Mouse (Mus musculus) heart, embryonic 15.5 days (tissue): ENCODE data around the gene Tmem259. TPM values are rescaled to one million over a fixed set of nuclear protein-coding genes. Genes with fewer than 3 reads are reported as not detected.
"Not testable (repeated sequence)": the region's sequence is repeated elsewhere in the genome, so short reads cannot be mapped to it uniquely, and the experiment has no call there.

ENCODE experiments used
- ATAC-seq: fragments of 200-750 bp; cut with Nextera tagmentation; replicated peaks from 2 replicates; pipeline ENCODE4 v1.8.0; 2017; ENCODE audit warnings: low read depth, moderate TSS enrichment; ENCODE audit not compliant: insufficient number of reproducible peaks, insufficient read depth, low FRiP score
- H3K27ac ChIP-seq: fragments of 300-500 bp; sonication (generic); 2 replicates; pipeline ENCODE4 v1.5.1; 2015; ENCODE audit warnings: mild to moderate bottlenecking, inconsistent platforms
- H3K27me3 ChIP-seq: fragments of 300-500 bp; sonication (generic); 2 replicates; pipeline ENCODE4 v1.6.1; 2015; ENCODE audit warnings: inconsistent platforms
- H3K36me3 ChIP-seq: fragments of 300-500 bp; sonication (generic); 2 replicates; pipeline ENCODE4 v1.6.1; 2015; ENCODE audit warnings: mild to moderate bottlenecking, inconsistent platforms
- H3K4me1 ChIP-seq: fragments of 300-500 bp; sonication (generic); replicated peaks from 2 replicates; pipeline ENCODE4 v1.6.1; 2015; ENCODE audit warnings: inconsistent platforms
- H3K4me2 ChIP-seq: fragments of 300-500 bp; sonication (generic); 2 replicates; pipeline ENCODE4 v1.6.1; 2015; ENCODE audit warnings: inconsistent platforms, mild to moderate bottlenecking, moderate library complexity
- H3K4me3 ChIP-seq: fragments of 300-500 bp; sonication (generic); 2 replicates; pipeline ENCODE4 v1.5.1; 2015; ENCODE audit warnings: mild to moderate bottlenecking, inconsistent platforms
- H3K9ac ChIP-seq: fragments of 300-500 bp; sonication (generic); 2 replicates; pipeline ENCODE4 v1.6.1; 2015; ENCODE audit warnings: mild to moderate bottlenecking, inconsistent platforms
- H3K9me3 ChIP-seq: fragments of 300-500 bp; sonication (generic); replicated peaks from 2 replicates; pipeline ENCODE4 v1.6.1; 2016; ENCODE audit warnings: inconsistent platforms
- WGBS: fragments of 180-500 bp; shearing (Covaris S2); methylation state at CpG from one replicate; pipeline ENCODE4 v1.1.7; 2015; ENCODE audit warnings: mixed read lengths; 5-methylcytosine and 5-hydroxymethylcytosine counted together
- polyA plus RNA-seq: library from polyadenylated mRNA; unstranded; fragments of >200 nt; fragmentation: Nextera tagmentation; extraction: Ambion mirVana; gene quantifications from 2 replicates; pipeline ENCODE4 v1.2.1, GENCODE M21; 2015

Gene Tmem259
- polyA plus RNA-seq, 1 experiment from 2014 or later = 16.2 TPM

- ATAC-seq, H3K27me3 ChIP-seq, H3K27ac ChIP-seq, H3K9me3 ChIP-seq, H3K9ac ChIP-seq: not testable (repeated sequence)
- Histone ChIP-seq H3K36me3 (peaks cover 19% of the 10 kb centered on the region), H3K4me2 (peak overlapping the region; percentile 78), H3K4me3 (peak overlapping the region; percentile 93), H3K4me1 (peaks cover 16% of the 10 kb centered on the region)
- 45% methylated on average over 7 of the region's 10 CpGs for WGBS
Observed at GRCm38 (mm10) chr10:79959412-79959811, 24.7 kb downstream of the Tmem259 start.

GRCm38 (mm10) chr10:79958140-79958816 lies 25.9 kb downstream of the Tmem259 start:
- H3K36me3 ChIP-seq = peaks cover 10% of the 10 kb centered on the region
- ATAC-seq = 0 out of 2 replicates have a peak, but pooled peaks have one; percentile 11
- no peaks in the 10 kb centered on the region for H3K27me3 ChIP-seq
- no peak overlapping the region for H3K4me3 ChIP-seq
- H3K4me2 ChIP-seq = peak overlapping the region; percentile 51
- 15% methylated on average over 21 of the region's 21 CpGs for WGBS
- H3K4me1 ChIP-seq = peaks cover 16% of the 10 kb centered on the region
- H3K9me3 ChIP-seq = no peaks in the 10 kb centered on the region
- H3K9ac ChIP-seq = no peak overlapping the region
- no peak overlapping the region for H3K27ac ChIP-seq

- 42% methylated on average over 4 of the region's 4 CpGs for WGBS
- no peak overlapping the region for H3K9ac ChIP-seq
- no peaks in the 10 kb centered on the region for H3K9me3 ChIP-seq
- H3K27me3 ChIP-seq = no peaks in the 10 kb centered on the region
- H3K4me1 ChIP-seq = peaks cover 16% of the 10 kb centered on the region
- peaks cover 8% of the 10 kb centered on the region; the same call in 1 of the 2 replicates for H3K36me3 ChIP-seq
- H3K4me3 ChIP-seq = no peak overlapping the region
- ATAC-seq = no peak
- H3K4me2 ChIP-seq = no peak overlapping the region
- H3K27ac ChIP-seq = no peak overlapping the region
Observed at GRCm38 (mm10) chr10:79956643-79957154, 27.4 kb downstream of the Tmem259 start.

GRCm38 (mm10) chr10:79955691-79956090 lies 28.4 kb downstream of the Tmem259 start:
- Histone ChIP-seq H3K27ac (no peak overlapping the region), H3K36me3 (peaks cover 17% of the 10 kb centered on the region), H3K9ac (no peak overlapping the region), H3K9me3 (no peaks in the 10 kb centered on the region), H3K4me2 (no peak overlapping the region), H3K4me3 (no peak overlapping the region), H3K27me3 (no peaks in the 10 kb centered on the region), H3K4me1 (peaks cover 11% of the 10 kb centered on the region)
- WGBS = 66% methylated on average over 9 of the region's 9 CpGs
- ATAC-seq = no peak

GRCm38 (mm10) chr10:79953946-79954345 lies 30.2 kb downstream of the Tmem259 start:
- Histone ChIP-seq H3K4me1 (peaks cover 6% of the 10 kb centered on the region), H3K4me3 (no peak overlapping the region), H3K36me3 (peaks cover 32% of the 10 kb centered on the region), H3K27me3 (no peaks in the 10 kb centered on the region), H3K27ac (no peak overlapping the region), H3K4me2 (no peak overlapping the region), H3K9me3 (no peaks in the 10 kb centered on the region), H3K9ac (no peak overlapping the region)
- WGBS = 84% methylated on average over 6 of the region's 6 CpGs
- no peak for ATAC-seq

- Histone ChIP-seq H3K4me1 (peaks cover 16% of the 10 kb centered on the region), H3K9me3 (no peaks in the 10 kb centered on the region), H3K4me3 (no peak overlapping the region), H3K9ac (no peak overlapping the region), H3K27ac (no peak overlapping the region), H3K4me2 (no peak overlapping the region), H3K27me3 (no peaks in the 10 kb centered on the region), H3K36me3 (peaks cover 38% of the 10 kb centered on the region)
- ATAC-seq = no peak
- 83% methylated on average over 18 of the region's 18 CpGs for WGBS
Observed at GRCm38 (mm10) chr10:79950661-79951060, 33.5 kb downstream of the Tmem259 start.

GRCm38 (mm10) chr10:79949873-79950272 lies 34.3 kb downstream of the Tmem259 start:
- Histone ChIP-seq H3K36me3 (peaks cover 38% of the 10 kb centered on the region), H3K9me3 (no peaks in the 10 kb centered on the region), H3K4me2 (no peak overlapping the region), H3K4me1 (peaks cover 23% of the 10 kb centered on the region), H3K9ac (no peak overlapping the region), H3K4me3 (no peak overlapping the region), H3K27me3 (no peaks in the 10 kb centered on the region), H3K27ac (no peak overlapping the region)
- no peak for ATAC-seq
- 66% methylated on average over 4 of the region's 4 CpGs for WGBS

- H3K9me3 ChIP-seq = no peaks in the 10 kb centered on the region
- no peak for ATAC-seq
- H3K27ac ChIP-seq = no peak overlapping the region
- H3K27me3 ChIP-seq = no peaks in the 10 kb centered on the region
- peaks cover 25% of the 10 kb centered on the region for H3K4me1 ChIP-seq
- no peak overlapping the region for H3K4me3 ChIP-seq
- H3K9ac ChIP-seq = no peak overlapping the region
- 73% methylated on average over 6 of the region's 6 CpGs for WGBS
- peaks cover 32% of the 10 kb centered on the region for H3K36me3 ChIP-seq
- no peak overlapping the region for H3K4me2 ChIP-seq
Observed at GRCm38 (mm10) chr10:79947502-79947901, 36.6 kb downstream of the Tmem259 start.

- no peaks in the 10 kb centered on the region for H3K27me3 ChIP-seq
- H3K4me1 ChIP-seq = peaks cover 25% of the 10 kb centered on the region
- WGBS = 39% methylated on average over 7 of the region's 7 CpGs
- peaks cover 31% of the 10 kb centered on the region for H3K36me3 ChIP-seq
- no peak overlapping the region for H3K9ac ChIP-seq
- no peak overlapping the region for H3K4me2 ChIP-seq
- H3K9me3 ChIP-seq = no peaks in the 10 kb centered on the region
- ATAC-seq = no peak
- 0 out of 2 replicates have a peak overlapping the region, but pooled peaks have one; percentile 4 for H3K4me3 ChIP-seq
- H3K27ac ChIP-seq = no peak overlapping the region
Observed at GRCm38 (mm10) chr10:79946752-79947322, 37.3 kb downstream of the Tmem259 start.

- Histone ChIP-seq H3K27ac (peak overlapping the region; percentile 27; the same call in 1 of the 2 replicates), H3K4me1 (peaks cover 31% of the 10 kb centered on the region), H3K9me3 (no peaks in the 10 kb centered on the region), H3K9ac (no peak overlapping the region), H3K4me2 (0 out of 2 replicates have a peak overlapping the region, but pooled peaks have one; percentile 6), H3K4me3 (no peak overlapping the region), H3K36me3 (peaks cover 20% of the 10 kb centered on the region), H3K27me3 (no peaks in the 10 kb centered on the region)
- no peak for ATAC-seq
- 45% methylated on average over 16 of the region's 16 CpGs for WGBS
Observed at GRCm38 (mm10) chr10:79945507-79946234, 38.5 kb downstream of the Tmem259 start.

- WGBS = 70% methylated on average over 9 of the region's 9 CpGs
- Histone ChIP-seq H3K4me3 (no peak overlapping the region), H3K36me3 (peaks cover 1% of the 10 kb centered on the region; the same call in 1 of the 2 replicates), H3K4me1 (peaks cover 44% of the 10 kb centered on the region), H3K4me2 (no peak overlapping the region), H3K27me3 (no peaks in the 10 kb centered on the region), H3K9me3 (no peaks in the 10 kb centered on the region), H3K27ac (no peak overlapping the region), H3K9ac (no peak overlapping the region)
- no peak for ATAC-seq
Observed at GRCm38 (mm10) chr10:79943471-79943901, 40.6 kb downstream of the Tmem259 start.
